Mouse (Mus musculus): Measurements from ENCODE around the gene Ttll9.

The Ttll9 gene

GRCm38 (mm10) chr2:153014758-153015593, 52.7 kb downstream of the Ttll9 start, which contains the start of gene Pdrg1:
Pdrg1 (minus strand) TSS chr2:153015427.
- peak; percentile 91 to 100 for DNase-seq

GRCm38 (mm10) chr2:153015804-153016203, 53.5 kb downstream of the Ttll9 start:
- DNase-seq: peak; percentile 62 to 67

GRCm38 (mm10) chr2:153016786-153017185, 54.5 kb downstream of the Ttll9 start:
- no peak for DNase-seq

- DNase-seq: no peak
Observed at GRCm38 (mm10) chr2:153019355-153019754, 57.1 kb downstream of the Ttll9 start.

GRCm38 (mm10) chr2:153021163-153021562, 58.9 kb downstream of the Ttll9 start:
- DNase-seq: no peak

GRCm38 (mm10) chr2:153022855-153023254, 60.6 kb downstream of the Ttll9 start:
- no peak for DNase-seq

- DNase-seq: no peak
Observed at GRCm38 (mm10) chr2:153026052-153026451, 63.8 kb downstream of the Ttll9 start.

- DNase-seq: peak; percentile 70 to 76
Observed at GRCm38 (mm10) chr2:153027501-153027900, 65.2 kb downstream of the Ttll9 start.

GRCm38 (mm10) chr2:153030422-153030821, 68.1 kb downstream of the Ttll9 start:
- no peak for DNase-seq

- peak; percentile 78 to 83 for DNase-seq
Observed at GRCm38 (mm10) chr2:153031126-153032082, 69.1 kb downstream of the Ttll9 start, which contains the start of gene Xkr7. Xkr7 (plus strand) TSS chr2:153031852.

GRCm38 (mm10) chr2:153032083-153032842, 70.0 kb downstream of the Ttll9 start:
- no peak for DNase-seq

GRCm38 (mm10) chr2:153032973-153033372, 70.7 kb downstream of the Ttll9 start:
- DNase-seq: peak; percentile 46 to 55

GRCm38 (mm10) chr2:153033545-153034230, 71.4 kb downstream of the Ttll9 start:
- DNase-seq: peak; percentile 73 to 77

GRCm38 (mm10) chr2:153036690-153037089, 74.4 kb downstream of the Ttll9 start:
- no peak for DNase-seq

- DNase-seq: peak in 1 of 2 experiments; percentile 29
Observed at GRCm38 (mm10) chr2:153043886-153044285, 81.6 kb downstream of the Ttll9 start.

GRCm38 (mm10) chr2:153045884-153046299, 83.6 kb downstream of the Ttll9 start:
- DNase-seq: peak; percentile 52 to 66

GRCm38 (mm10) chr2:153047828-153048465, 85.7 kb downstream of the Ttll9 start:
- peak; percentile 78 to 79 for DNase-seq

GRCm38 (mm10) chr2:153049288-153049996, 87.2 kb downstream of the Ttll9 start:
- DNase-seq: peak; percentile 95 to 96

GRCm38 (mm10) chr2:153049997-153050358, 87.7 kb downstream of the Ttll9 start:
- DNase-seq: no peak

- no peak for DNase-seq
Observed at GRCm38 (mm10) chr2:153051095-153051494, 88.8 kb downstream of the Ttll9 start.

GRCm38 (mm10) chr2:153051537-153051936, 89.3 kb downstream of the Ttll9 start:
- no peak for DNase-seq
